Mouse (Mus musculus): ENCODE measurements around the gene 4930455H04Rik. TPM values are rescaled to one million over a fixed set of nuclear protein-coding genes. Genes with fewer than 3 reads are reported as not detected.

The 4930455H04Rik gene
- polyA plus RNA-seq (2017; shearing (Covaris generic)) = not detected

- no peak for ATAC-seq
Observed at GRCm38 (mm10) chr3:116967967-116968366, at the start of gene 4930455H04Rik. 4930455H04Rik (plus strand) TSS chr3:116968267.

GRCm38 (mm10) chr3:116921535-116921934 lies 46.5 kb upstream of the 4930455H04Rik start:
- ATAC-seq = no peak

GRCm38 (mm10) chr3:116923042-116923441 lies 45.0 kb upstream of the 4930455H04Rik start:
- no peak for ATAC-seq

DNA sequence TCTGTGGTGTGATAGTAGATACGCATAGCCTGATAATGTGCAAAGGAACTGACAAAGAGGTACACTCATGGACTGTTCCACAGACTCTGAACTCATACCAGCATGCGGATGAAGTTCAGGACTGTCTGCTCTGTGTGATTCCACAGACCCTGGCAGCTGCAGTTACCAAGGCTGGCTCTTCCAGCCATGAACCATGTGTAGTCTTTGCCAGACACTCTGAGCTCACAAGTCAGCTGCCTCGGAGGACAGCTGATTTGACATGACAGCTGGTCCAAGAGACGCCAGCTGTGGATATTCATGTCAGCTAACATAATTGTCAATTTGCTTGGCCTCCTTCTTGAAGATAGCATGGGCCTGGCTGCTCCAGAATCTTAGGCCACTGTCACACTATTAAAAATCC lies 39.1 kb upstream of the 4930455H04Rik start:
- ATAC-seq = no peak

GRCm38 (mm10) chr3:116933158-116933557 lies 34.9 kb upstream of the 4930455H04Rik start:
- no peak for ATAC-seq

GRCm38 (mm10) chr3:116936934-116937691 lies 31.0 kb upstream of the 4930455H04Rik start:
- ATAC-seq = no peak

DNA sequence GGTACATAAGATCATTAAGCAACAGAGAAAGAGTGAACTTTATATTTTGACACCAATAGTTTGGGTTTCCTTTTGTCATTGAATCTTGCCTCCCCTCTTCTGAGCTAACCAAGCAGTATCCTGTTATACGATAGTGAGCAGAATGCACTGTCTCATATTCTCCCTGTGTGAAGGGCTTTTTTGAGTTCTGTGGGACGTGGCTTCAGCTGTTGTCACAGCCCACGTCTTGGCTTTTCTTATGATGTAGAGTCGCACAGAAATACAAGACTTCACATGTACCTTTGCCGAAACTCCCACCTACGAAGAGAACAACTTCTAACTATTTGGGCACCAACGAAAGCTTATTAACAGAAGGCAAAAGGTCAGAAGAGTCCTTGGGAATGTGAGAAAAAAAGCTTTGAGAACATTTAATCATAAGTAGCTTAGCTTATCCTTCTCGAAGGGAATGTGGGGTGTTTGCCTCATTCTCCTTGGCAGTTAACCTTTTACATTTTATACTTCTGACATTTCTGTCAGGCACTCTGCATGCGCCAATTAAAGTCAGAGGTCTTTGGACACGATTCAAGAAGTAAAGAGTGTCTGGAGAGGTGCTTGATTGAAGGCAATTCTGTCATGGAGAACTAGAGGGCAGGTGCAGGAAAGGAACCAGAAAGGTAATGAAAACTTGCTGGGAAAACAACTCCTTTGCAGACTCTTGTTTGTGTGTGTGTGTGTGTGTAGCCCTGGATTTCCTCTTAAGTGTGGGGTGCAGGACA lies 27.1 kb upstream of the 4930455H04Rik start:
- no peak for ATAC-seq

GRCm38 (mm10) chr3:116941559-116942117 lies 26.4 kb upstream of the 4930455H04Rik start:
- no peak for ATAC-seq

DNA sequence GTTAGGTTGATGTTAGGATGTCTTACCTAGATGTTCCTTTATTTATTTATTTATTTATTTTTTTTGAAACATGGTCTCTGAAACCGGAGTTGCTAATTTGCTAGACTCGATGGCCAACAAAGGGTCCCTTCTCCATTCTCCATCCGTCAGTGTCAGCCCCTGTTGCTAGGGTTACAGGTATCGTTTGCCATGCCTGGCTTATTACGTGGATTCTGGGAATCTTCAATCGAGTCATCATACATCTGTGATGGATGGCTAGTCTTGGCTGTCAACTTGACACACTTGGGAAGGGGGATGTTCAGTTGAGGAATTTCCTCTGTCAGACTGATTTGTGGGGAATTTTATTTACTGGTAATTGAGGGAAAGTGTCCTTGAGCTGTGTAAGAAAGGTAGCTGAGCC lies 25.3 kb upstream of the 4930455H04Rik start:
- ATAC-seq = no peak

DNA sequence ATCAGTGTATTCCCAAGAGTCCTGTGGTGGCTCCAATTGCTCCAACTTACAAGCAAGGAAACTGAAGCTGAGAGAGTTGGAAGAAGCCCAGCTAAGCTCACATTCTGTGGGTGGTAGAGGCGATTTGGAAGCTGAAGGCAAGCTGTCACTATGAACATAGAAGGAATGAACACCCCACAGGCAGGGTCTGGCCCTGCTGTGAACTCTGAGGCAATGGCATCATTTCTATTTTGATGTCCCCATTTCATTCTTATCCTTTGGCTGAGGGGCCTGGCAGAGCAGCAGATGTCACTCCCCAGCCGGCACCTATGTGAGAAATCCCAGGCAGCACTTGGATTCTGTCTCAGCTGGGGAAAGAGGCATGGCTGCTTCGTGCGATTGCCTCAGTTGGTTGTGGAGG lies 24.6 kb upstream of the 4930455H04Rik start:
- ATAC-seq = no peak

- no peak for ATAC-seq
Observed at GRCm38 (mm10) chr3:116946476-116946875, 21.6 kb upstream of the 4930455H04Rik start.

- ATAC-seq = no peak
Observed at GRCm38 (mm10) chr3:116950665-116951115, 17.4 kb upstream of the 4930455H04Rik start.

DNA sequence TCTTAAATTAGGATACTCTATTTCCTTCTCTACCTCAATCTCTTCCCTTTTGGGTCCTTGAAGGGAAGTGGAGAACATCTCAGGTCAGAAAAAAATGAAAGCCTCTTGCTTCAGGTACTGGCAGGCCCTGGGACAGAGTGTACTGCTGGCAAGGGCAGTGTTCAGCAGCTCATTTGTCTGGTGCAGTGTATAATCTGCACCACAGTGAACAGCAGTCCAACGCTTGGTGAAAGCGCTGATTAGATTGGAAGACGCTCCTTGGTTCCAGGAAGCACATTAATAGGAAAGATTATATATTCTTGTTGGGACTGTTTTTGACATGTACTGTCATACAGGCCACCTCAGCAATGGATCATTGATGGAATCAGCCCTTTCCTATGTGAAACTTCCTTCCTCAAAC lies 16.6 kb upstream of the 4930455H04Rik start:
- no peak for ATAC-seq

GRCm38 (mm10) chr3:116952242-116952899 lies 15.7 kb upstream of the 4930455H04Rik start:
- no peak for ATAC-seq

DNA sequence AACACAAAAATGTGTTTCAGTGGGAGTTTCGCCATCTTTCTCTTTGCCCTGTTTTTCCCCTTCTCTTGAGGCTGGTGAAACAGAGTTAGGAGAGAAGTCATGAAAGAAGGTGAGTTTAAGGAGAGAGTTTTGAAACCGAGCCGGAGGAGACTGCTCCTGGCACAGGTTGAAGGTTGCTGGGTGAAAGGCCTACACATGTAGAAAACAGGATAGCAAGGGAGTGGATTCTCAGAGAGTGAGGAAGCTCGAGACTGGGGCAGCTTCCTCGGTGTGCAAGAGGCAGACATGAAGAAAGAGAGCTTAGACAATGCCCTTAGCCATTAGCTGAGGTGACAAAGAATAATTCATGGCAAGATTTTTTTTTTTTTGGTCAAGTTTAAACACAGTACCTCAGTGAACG lies 14.7 kb upstream of the 4930455H04Rik start:
- ATAC-seq = no peak

DNA sequence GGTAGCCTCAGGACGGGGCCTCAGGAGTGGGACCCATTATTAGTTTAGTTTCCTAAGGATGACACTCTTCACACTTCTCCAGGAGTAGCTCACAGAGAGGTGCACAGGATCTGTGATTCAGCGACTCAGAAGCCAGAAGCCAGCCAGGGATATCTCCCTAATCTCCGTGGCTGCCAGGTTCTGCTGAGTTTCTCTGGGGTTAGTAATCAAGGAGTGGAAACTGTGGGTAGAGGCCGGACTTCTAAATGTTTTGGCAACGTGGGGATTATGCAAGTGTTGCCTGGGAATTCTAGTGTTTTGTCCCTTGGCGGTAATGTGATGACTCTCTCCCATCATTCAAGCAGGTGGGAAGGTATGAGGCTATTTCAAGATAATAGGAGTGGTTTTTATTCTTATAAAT lies 13.0 kb upstream of the 4930455H04Rik start:
- no peak for ATAC-seq

- no peak for ATAC-seq
Observed at GRCm38 (mm10) chr3:116960414-116960813, 7.7 kb upstream of the 4930455H04Rik start.

- ATAC-seq = no peak
Observed at GRCm38 (mm10) chr3:116961354-116962142, 6.5 kb upstream of the 4930455H04Rik start.

- ATAC-seq = no peak
Observed at GRCm38 (mm10) chr3:116963213-116963612, 4.9 kb upstream of the 4930455H04Rik start.

- no peak for ATAC-seq
Observed at GRCm38 (mm10) chr3:116964426-116964825, 3.6 kb upstream of the 4930455H04Rik start.

DNA sequence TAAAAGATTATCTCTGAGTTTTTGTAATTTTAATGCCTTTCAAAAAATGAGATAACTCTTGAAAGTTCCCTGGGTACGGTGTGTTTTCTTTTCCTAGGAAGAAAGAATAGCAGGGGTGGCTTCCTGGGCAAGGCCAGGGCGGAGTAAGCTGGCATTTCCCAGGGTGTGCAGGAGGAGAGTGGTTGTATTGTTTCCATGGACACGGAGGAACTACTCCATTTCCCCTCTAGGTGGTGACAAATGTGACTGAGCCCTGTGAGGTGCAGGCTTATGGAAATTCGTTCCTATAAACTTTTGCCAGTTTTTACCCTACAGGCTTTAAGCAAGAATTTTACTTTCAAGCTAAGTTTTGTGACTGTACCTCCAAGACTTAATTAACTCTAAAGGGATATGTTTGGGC lies 1.8 kb upstream of the 4930455H04Rik start:
- ATAC-seq = no peak

DNA sequence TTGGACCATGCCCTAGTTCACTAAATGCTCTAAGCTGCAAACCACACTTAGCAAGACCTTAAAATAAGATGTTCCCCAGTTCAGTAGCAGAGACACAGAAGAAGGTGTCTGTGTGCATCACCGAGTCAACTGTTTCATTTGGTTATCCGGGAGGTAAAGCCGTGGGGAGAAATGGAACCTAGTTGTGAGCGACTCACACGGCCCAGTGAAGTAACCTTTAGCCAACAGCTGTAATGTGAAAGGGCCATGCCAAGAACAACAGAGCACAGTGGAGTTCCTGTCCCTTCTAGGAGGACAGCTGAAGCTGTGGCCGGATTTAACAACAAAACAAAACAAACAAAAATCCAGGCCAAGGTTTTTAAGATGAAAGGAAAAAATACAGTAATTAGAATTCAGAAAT lies 1.3 kb upstream of the 4930455H04Rik start:
- ATAC-seq = no peak
